Mouse (Mus musculus) embryo, embryonic 11 days (tissue): Measurements from ENCODE around the gene Mylk3.

Experiments used
- DNase-seq: peaks from one replicate; pipeline ENCODE4 v3.0.0-alpha.2; 2015

The Mylk3 gene

DNA sequence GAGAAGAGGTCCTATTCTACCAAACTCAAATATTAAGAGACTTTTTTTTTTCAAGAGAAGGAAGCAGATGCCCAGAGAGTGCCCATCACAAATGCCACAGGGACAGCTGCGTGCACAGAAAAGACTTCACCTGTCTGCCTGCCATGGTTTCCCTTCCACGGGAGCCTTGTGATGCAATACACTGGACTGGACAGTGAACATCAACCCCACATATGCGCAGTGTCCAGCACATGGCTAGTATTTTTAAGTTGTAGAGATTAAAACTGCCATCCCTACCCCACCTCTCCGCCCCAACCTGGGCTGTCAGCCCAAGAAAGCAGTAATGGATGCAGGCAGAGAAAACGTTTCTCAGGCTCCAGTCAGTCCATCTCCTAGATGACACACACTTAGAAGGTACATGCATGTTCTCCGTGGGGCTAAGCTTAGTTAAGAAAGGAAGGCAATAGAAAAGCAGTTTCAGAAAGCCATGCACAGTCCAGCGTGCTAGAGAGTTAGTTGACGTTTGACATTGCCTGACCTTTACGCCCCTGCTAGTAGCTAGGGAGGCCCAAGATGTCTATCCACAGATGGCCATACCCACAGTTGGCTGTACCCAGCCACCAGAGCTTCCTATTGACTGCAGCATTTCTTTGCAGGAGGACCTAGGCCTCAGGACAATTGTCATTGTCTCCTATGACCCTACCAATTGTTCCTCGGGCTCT is 5.9 kb downstream of the Mylk3 start:
- DNase-seq = no peak

DNA sequence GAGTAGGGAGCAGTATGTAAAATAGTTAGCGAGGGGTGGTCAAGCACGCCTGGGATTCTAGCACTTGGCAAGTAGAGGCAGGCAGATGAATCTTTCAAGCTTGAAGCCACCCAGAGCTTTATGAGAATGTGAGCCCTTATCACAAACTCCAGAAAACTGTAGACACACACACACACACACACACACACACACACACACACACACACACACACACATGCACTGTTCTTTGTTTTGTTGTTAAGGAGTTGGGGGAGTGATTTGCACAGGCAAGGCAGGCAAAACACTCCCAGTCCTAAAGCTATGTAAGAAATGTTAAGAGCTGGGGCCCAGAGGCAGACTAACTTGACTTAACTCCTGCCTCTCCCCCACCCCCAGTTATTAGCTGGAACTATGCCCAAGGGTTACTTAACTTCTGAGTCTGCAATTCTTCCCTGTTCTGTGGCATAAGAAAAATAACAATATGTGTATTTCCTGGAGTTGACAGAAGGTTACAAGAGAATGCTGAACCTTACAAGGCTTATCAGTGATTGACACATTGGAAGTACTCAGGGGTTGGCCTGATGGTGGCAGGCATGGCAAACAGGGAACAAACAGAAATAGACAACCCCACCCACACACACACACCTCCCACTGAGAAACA is 6.9 kb downstream of the Mylk3 start:
- DNase-seq = peak; percentile 37

DNA sequence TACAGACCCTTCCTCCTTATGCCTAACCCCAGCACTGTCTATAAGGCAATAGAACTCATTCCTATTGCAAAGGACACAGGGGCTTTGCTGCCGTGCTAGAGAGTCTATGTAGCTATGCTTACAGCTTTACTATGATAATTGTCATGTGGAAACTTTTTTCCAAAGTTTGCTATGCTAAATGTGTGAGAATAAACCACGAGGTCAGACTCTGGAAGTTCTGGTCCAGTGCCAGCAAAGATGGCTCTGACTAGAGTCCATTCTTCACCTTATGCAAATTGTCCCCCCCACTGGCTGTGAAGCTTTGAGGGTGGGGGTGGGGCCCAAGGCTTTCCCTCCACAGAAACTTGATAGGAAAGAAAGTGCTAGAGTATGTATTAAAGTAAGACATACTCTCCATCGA is 9.6 kb downstream of the Mylk3 start:
- no peak for DNase-seq

DNA sequence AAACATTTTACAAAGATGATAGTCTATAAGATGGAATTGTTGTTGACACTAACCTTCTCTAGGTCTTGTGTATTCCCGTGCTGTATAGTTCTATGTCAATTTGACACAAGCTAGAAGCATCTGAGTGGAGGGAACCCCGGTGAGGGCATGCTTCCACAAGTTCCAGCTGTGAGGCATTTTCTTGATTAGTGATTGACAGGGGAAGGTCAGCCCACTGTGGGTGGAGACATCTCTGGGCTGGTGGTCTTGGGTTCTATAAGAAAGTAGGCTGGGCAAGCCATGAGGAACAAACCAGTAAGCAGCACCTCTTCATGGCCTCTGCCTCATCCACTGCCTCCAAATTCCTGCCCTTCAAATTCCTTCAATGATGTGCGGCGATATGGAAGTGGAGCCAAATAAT is 11.9 kb downstream of the Mylk3 start:
- no peak for DNase-seq

DNA sequence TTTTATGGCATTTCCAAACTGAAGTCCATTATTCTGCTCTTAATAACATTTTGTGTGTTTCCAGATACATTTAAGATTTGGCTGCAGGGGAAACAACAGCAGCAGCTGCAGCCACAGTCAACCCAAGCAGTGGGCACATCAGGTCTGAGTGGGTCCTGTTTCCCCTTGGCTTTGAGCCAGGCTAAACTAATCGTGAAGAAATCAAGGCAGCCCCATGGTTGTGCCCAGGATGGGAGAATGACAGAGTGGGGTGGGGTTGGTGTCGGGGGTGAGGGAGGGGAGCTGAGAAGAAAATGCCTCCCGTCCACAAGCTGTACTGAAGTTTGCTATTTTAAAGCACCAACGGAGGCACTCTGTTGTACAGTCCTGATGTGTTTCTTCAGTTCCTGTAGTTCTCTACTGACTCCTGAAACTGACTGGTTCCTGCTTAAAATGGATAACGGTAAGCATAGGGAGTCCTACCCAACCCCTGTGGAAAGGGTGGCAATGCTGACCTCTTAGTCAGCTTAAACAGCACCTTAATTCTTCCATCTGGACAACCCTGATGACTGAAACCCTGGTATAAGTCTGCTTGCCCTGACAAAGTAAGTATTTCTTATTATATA is 12.6 kb downstream of the Mylk3 start:
- no peak for DNase-seq

DNA sequence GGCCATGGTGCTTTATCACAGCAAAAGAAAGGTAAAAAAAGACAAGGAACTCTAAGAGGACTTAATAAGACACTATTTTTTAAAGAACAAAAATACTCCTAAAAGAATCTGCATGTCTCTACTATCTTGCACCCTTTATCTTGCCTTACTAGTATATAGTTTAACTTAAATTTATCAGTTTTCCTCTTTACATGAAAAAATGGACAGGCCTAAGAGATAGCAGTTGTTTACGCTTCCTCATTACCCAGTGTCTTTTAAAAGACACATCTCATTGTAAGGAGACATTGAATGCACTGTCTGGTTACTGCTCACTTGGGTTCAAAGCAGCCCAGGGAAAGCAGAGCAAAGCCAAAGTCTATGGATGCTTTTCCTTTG is 13.7 kb downstream of the Mylk3 start:
- no peak for DNase-seq

DNA sequence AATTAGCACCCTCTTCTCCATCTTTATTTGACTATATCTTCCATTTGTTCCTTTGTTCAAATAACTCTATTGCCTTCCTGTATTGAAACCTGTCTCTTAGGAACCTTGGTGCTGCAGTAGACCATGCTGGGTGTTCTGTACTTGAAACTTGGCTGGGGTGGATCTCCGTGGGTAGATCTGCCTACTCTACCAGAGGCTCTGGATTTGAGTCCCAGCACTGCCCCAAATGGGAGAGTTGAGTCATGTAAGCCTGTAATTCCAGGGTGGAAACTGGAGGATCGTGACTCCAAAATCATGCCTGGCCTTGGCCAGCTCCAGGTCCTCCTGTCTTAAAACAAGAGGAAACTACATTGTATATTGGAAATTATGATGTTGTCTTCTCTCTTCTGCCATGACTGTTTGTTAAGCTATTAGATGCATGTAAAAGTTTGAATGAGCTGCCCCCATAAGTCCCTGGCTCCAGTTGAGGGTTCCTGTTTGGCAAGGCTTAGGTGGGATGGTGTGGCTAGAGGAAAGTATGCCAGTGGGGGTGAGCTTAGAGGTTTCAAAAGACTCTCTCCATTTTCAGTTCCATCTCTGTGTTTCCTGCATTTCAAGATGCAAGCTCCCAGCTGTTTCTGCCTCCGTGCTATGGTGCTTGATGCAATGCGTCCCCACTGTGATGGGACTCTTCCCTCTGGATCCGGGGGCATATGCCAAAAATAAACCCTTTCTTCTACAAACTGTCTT is 14.2 kb downstream of the Mylk3 start:
- no peak for DNase-seq

DNA sequence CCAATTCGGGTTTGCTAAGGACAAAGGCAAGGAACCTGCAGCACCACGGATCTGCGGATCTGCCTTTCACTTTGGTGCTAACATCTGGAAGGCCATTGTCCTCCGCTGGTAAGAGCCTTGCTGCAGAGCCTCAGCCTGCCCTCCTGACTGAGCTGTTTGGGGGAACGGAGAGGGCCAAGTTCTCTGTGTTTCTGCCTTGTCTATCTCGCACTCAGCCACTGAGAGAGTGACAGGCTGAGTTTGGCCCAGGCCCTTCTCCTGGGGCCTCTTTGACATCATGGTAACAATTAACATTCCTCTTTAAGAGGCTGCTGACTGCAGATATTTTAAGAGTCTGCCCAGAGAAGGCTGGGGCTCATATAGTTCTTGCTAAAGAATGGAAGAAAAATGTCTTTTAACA is 21.0 kb downstream of the Mylk3 start:
- DNase-seq = peak; percentile 33

DNA sequence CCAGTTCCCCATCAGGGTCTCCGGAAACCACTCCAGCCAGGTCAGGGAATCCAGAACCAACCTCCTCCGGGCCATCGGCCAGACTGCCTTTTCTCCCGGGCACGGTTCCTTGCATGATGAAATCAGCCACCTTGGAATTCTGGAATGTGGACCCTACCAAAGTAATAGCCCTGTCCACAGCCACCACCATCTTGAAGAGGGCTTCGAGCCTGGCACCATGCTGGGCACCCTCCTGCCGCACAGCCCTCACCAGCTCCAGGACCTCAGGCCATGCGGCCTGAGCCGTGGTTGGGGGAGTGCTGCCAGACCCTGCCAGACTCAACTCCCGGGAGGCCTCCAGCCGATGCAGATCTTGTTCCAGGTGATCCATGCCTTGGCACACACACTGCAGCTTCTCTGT is 21.5 kb downstream of the Mylk3 start:
- DNase-seq = no peak

DNA sequence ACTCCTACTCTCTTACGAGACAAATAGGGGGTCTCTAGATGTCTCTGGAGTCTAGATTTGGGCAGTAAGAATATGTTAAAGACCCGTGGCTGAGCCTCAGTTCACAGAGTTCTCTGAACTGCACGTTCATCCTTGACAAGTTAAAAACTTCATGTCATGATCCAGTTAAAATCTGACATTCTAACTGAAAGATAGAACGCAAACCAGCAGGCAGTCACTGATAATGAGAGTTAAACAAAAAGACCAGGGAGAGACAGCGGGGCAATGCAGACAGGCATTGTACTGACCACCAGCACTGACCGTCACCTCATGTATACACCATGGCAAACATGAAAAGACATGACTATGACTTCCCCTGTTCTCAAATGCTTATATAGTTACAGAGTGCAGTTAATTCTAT is 22.7 kb downstream of the Mylk3 start:
- DNase-seq = no peak

DNA sequence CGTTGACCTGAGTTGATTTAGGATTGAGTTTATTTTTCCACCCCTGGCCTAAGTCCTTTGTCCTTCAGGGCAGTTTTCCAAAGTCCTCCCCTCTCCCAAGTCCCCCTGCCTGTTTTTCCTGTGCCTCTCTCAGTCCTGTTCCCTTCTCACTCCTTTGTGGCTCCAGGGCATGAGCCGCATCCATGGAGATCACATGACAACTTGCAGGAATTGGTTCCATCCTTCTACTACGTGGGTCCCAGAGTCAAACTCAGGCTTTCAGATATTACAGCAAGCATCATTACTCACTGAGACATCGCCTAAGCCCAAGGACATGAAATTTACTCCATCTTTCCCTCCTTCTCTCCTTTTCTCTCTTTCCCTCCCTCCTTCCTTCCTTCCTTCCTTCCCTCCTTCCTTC is 23.9 kb downstream of the Mylk3 start:
- no peak for DNase-seq

DNA sequence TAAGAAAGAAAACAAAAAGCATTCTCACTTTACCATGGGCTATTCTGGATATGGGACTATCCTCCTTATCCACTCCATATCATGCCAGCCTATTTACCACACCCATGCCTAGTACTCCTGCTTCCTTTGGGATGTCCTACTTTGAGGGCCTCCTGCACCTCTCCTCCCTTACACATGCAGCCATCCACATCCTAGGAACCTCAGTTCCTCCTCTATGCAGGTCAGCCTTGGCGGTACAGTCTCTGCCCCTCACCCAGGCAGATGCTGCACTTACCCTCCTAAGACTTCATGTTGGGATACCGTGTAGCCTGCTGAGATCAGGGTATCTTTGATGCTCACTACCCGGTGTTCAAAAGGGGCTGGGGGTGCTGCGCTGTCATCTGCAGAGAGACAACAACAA is 32.9 kb downstream of the Mylk3 start:
- no peak for DNase-seq

DNA sequence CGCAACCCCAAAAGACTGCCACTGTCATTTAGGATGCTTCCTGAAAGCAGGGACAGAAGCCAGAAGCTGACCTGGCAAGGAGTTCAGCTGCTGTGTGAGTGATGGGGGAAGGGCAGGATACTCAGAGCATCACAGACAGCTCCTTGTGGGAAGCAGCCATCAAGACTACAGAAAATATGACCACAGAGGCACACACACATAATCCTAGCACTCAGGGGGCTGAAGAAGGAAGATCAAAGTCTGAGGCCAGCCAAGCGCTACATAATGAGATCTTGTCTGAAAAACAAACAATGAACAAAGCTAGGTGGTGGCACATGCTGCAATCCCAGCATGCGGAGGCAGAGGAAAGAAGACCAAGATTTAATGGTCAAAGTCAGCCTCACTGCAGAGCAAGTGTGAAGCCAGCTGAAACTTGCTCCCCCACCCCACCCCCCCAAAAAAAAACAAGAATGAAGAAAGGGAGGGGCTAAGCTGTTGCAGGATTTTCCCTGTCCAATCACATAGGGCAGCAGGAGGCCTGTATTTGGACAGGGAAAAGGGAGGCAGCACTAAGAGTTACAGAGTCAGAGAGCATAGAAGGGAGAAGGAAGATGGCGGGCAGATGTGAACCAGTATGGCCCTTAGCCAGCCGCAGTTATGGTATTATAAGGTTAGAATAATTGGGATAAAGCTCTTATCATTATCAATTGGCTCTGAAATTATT is 46.1 kb downstream of the Mylk3 start:
- DNase-seq = peak; percentile 26

DNA sequence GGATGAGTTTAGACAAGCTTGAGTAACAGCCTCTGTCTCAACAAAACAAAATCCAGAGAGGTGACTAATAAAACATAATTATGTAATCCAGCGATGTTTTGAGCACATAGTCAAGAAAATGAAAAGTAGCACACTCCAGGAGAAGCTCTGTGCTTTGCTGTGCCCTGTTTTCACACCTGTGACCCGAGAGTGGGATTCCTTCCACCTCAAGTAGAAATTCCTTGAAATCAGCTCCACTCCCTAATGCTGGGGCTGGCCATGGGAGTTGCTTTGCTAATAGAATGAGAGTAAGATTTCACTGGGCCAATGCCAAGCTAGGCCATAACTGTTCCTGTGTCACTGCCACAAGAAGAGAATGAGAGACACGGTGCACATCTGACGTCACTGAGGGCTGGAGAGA is 48.5 kb downstream of the Mylk3 start:
- DNase-seq = no peak

DNA sequence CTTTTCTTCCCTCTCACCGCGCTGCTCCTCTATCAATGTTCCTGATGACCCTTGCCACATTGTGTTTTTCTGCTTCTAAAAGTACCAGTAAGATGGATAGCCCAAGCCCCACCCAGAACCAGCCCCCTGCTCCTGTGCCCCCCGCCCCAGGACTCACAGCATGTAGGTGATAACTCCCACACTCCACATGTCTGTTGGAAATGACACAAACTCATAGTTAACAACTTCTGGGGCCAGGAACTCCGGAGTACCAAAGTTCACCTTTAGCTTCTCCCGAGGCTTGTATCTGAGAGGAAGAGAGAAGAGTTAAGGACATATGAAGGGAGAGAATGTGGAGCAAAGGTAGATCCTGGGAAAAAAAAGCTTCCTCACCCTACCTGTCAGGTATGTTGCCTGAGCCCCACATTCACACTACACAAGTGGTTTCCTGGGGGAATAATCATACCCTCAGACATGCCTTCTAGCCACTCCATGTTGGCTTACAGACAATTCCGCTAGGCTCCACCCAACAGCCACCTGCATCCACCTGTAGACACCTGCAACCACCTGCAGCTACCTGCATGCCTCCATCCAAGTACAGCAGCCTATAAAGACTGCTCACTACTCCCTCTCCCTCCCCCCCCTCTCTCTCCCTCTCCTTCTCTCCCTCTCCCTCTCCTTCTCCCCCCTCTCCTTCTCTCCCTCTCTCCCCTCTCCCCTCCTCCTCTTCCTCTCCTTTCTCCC is 49.8 kb downstream of the Mylk3 start:
- DNase-seq = no peak

DNA sequence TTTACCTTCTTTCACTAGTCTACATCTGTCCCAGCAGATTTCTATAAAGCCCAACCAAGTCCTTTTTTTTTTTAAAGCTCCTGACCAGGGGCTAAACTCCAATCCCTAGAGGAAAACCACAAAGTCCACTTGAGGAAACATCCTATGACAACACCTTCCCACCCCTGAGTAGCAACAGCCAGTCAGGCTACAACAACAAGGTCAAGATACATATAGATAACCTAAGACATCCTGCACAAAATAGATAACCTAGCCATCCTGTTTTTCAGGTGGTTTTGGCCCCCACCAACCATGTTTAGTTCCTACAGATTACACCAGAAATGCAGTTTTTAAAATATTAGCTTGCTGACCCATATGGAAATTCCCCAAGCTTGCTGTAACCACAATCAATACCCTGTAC is 51.0 kb downstream of the Mylk3 start:
- DNase-seq = no peak

DNA sequence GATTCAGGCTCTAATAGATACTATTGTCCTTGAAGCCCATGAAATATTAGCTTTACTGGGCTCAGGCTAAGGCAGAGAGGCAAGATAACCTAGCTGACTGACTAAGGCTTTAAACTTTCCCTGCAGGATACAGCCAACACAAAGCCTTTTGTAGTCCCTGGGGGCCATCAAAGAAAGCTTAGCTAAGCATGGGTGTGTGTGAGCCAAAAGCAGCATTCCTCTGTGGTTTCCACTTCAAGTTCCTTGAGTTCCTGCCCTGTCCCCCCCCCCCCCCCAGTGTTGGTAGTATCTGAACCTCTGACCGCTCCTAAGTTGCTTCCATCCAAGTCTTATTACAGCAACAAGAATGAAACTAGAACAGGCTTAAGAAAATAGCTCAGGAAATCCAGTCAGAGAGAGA is 56.6 kb downstream of the Mylk3 start:
- DNase-seq = no peak

DNA sequence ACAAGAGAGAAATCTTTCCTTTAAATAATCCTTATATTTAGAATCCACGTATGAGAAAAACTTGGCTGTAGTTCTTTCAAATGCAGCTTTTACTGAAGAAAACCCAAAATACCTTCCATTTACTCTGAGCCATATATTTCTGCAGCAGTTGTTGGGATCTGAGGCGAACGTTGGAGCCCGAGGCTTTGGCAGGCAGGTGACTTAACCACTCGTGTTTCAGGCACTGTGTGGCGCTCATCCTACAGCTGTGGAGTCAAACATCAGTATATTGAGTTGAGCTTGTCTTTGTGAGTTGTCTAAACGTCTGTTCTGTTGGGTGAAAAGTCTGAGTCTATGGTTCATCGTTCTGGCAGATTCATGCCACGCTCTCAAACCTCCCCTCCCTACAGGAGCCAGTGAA is 59.1 kb downstream of the Mylk3 start:
- DNase-seq = no peak

DNA sequence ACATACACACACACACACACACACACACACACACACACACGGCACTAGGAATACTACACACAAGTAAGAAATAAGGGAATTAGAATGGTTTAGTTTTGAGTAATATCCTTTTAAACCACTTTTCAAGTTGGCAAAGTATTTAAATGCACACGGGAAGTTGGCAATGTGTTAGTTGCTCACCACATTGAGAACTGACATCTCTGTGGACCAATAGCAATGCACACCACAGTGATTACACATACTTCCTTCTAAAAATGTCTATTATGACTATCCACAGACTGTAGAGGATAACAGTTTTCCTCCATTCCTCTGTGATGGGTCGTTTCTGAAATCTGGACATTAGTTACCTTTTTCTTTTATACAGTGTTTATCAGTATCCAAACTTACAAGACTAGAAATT is 63.1 kb downstream of the Mylk3 start:
- no peak for DNase-seq

DNA sequence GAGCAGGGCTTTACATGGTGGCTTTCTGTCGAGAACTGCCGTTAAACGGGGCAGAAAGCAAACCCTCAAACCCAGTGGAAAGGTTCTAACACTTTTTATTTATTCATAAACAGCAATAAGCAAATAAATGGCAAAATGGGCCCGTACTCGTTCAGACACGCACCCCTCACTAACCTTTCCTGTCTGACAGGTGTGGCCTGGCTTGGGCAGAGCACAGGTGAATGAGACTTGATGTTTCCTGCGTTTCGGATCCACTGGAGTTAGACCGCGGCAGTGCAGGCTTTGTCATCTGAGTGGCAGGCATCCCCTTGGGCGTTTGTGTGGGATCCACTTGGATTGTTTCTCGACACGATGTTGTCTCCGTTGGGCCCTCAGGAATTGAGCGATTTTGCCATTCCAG is 64.2 kb downstream of the Mylk3 start:
- DNase-seq = no peak

DNA sequence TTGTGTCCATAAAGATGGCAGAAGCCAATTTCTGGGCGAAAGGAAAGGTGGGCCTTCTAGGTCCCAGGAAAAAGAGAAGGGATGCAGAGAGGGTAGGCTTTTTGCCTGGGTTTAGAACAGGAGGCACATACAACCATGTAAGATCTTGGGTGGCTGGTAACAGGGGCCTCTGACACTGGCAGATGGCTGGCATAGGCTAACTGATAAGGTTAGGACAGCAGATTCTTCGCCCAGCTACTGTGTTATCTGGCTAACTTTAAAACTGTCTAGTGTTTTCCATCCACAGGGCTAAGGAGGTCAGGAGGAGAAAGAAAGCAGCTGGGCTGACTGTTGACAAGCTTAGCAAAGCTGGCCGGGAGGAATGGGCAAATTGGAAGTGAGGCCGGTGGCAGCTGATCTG is 67.6 kb downstream of the Mylk3 start:
- DNase-seq = no peak

DNA sequence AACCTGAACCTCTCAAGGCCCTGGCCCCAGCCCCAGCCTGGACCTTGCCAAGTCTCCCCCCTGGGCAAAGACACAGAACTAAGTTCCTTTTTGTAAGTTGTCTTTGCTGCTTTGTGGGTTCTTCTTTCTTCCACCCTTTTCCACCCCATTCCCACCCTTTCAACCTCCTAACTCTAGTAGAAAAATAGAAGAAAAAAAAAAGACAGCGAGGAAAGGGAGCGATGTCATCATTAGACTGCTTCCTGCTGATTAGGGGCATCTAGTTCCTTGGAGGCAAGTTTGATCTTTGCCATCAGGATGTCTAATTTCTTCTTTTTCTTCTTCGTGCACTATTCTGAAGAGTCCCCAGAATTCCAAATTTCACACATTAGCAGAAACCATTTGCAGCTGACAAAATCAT is 73.1 kb downstream of the Mylk3 start:
- no peak for DNase-seq

DNA sequence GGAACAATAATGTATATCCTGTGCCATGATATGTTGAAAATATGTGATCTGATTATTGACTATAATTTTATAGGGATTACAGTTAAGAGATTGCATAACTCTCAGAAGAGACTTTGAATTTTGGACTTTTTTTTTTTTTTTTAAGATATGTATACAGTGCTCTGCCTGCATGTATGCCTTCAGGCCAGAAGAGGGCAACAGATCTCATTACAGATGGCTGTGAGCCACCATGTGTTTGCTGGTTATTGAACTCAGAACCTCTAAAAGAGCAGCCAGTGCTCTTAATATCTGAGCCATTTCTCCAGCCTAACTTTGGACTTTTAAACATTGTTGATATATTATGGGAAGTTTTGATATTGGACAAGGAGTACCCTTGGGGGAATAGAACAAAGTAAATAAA is 74.4 kb downstream of the Mylk3 start:
- peak; percentile 55 for DNase-seq
